Mouse (Mus musculus) adrenal gland, postnatal 36 days (tissue): ENCODE results near the gene Scg2. TPM values are rescaled to one million over a fixed set of nuclear protein-coding genes. Genes with fewer than 3 reads are reported as not detected.

Experiments
- total RNA-seq, 2 experiments: library from RNA; stranded (reverse); gene quantifications; 2 replicates each; pipeline ENCODE4 v1.2.3; 2021

Scg2 gene
- total RNA-seq, 2 experiments from 2014 or later: 548 to 688 TPM

Other genes starting within 250 kb of the Scg2 start
- gene Ap1s3, start 231.9 kb upstream of the Scg2 start, total RNA-seq: 1 to 10 TPM in 1 of 2 experiments, under 1 TPM in 1; 0.26 to 1.1 TPM